Mouse (Mus musculus): ENCODE data around the gene Krtap4-1. TPM values are rescaled to one million over a fixed set of nuclear protein-coding genes. Genes with fewer than 3 reads are reported as not detected.

The Krtap4-1 gene
- total and polyA plus RNA-seq, 3 experiments = not detected

DNA sequence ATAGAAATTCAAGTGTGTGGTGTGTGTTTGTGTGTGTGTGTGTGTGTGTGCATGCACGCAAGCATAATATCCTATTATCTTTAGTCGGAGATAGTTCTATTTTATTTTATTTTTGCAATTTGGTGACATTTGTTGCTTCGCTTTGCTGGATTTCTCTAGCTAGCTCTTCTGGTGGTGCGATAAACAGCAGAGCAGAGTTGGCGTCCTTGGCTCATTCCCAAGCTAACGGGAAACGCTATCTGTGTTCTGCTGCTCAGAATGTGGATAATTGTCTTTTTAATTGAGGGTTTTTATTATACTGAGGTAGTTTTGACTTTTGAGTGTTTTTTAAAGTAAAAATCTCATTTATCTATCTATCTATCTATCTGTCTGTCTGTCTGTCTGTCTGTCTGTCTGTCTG lies 42.9 kb downstream of the Krtap4-1 start:
- no peak overlapping the region for H3K4me3 ChIP-seq (ENCODE audit: control insufficient read depth in 1 of 2, insufficient read depth in 1 of 2, low read depth in 2 of 2, low read length in 2 of 2)
- H3K79me2 ChIP-seq (ENCODE audit: control insufficient read depth, insufficient read depth, low read length, poor library complexity) = no peaks in the 10 kb centered on the region
- H3K9me3 ChIP-seq (replicated peaks; ENCODE audit: insufficient read depth, low read length) = no peaks in the 10 kb centered on the region
- no peaks in the 10 kb centered on the region for H3K27me3 ChIP-seq (ENCODE audit: control insufficient read depth in 1 of 2, insufficient read depth in 2 of 2, low read length in 2 of 2)
- no peaks in the 10 kb centered on the region for H3K4me1 ChIP-seq (ENCODE audit: control insufficient read depth in 1 of 2, insufficient read depth in 2 of 2, low read length in 2 of 2)
- TF ChIP-seq ZKSCAN1 (IDR thresholded peaks at IDR 0.05; ENCODE audit: low read depth, low read length) = no peak
- DNase-seq (ENCODE audit: low read depth, low spot score) = no peak
- no peak overlapping the region for H3K27ac ChIP-seq (ENCODE audit: control insufficient read depth, low read depth, low read length)
- no peak overlapping the region for H3K9ac ChIP-seq (ENCODE audit: control insufficient read depth, low read depth, low read length, poor library complexity, severe bottlenecking)
- no peaks in the 10 kb centered on the region for H3K36me3 ChIP-seq (ENCODE audit: control insufficient read depth in 1 of 2, insufficient read depth in 2 of 2, low read length in 2 of 2)

GRCm38 (mm10) chr11:99583245-99583704 lies 44.8 kb downstream of the Krtap4-1 start, which contains the start of gene Krtap1-4:
Gene Krtap1-4 (minus strand): TSS chr11:99583654.
- H3K9ac ChIP-seq (ENCODE audit: control insufficient read depth, low read depth, low read length, poor library complexity, severe bottlenecking) = no peak within 1 kb of the TSS
- no peak for TF ChIP-seq SIN3A (IDR thresholded peaks at IDR 0.05; ENCODE audit: low read length)
- TF ChIP-seq POLR2AphosphoS2 (IDR thresholded peaks at IDR 0.05; ENCODE audit: low read length) = no peak
- TF ChIP-seq MAX (IDR thresholded peaks at IDR 0.05; ENCODE audit: low read length) = no peak
- TF ChIP-seq GATA1 (IDR thresholded peaks at IDR 0.05; ENCODE audit: low read depth, low read length) = no peak
- no peak for TF ChIP-seq CTCF (IDR thresholded peaks at IDR 0.05 in 2 of 3, conservative IDR thresholded peaks at IDR 0.05 in 1 of 3; ENCODE audit: control insufficient read depth in 1 of 3, insufficient read depth in 1 of 3, low read depth in 2 of 3, low read length in 3 of 3, poor library complexity in 1 of 3, severe bottlenecking in 1 of 3)
- TF ChIP-seq E2F4 (IDR thresholded peaks at IDR 0.05; ENCODE audit: borderline replicate concordance, low read depth, low read length) = no peak
- TF ChIP-seq NRF1 (IDR thresholded peaks at IDR 0.05; ENCODE audit: insufficient read depth, low read depth, low read length, poor library complexity, severe bottlenecking) = no peak
- no peak for TF ChIP-seq RCOR1 (IDR thresholded peaks at IDR 0.05; ENCODE audit: low read depth, low read length)
- TF ChIP-seq MEF2A (IDR thresholded peaks at IDR 0.05; ENCODE audit: extremely low read depth, insufficient replicate concordance, low read depth, low read length, poor library complexity, severe bottlenecking) = no peak
- no peak for TF ChIP-seq USF2 (IDR thresholded peaks at IDR 0.05; ENCODE audit: borderline replicate concordance in 1 of 2, insufficient read depth in 1 of 2, low read depth in 1 of 2, low read length in 2 of 2)
- no peak for TF ChIP-seq POLR2AphosphoS5 (IDR thresholded peaks at IDR 0.05; ENCODE audit: borderline replicate concordance, low read depth, low read length)
- TF ChIP-seq HCFC1 (IDR thresholded peaks at IDR 0.05; ENCODE audit: low read depth, low read length) = no peak
- TF ChIP-seq ZMIZ1 (IDR thresholded peaks at IDR 0.05; ENCODE audit: low read depth, low read length) = no peak
- no peak for TF ChIP-seq MYB (IDR thresholded peaks at IDR 0.05; ENCODE audit: low read depth, low read length)
- TF ChIP-seq MAZ (IDR thresholded peaks at IDR 0.05; ENCODE audit: low read depth, low read length) = no peak
- no peak for TF ChIP-seq MXI1 (IDR thresholded peaks at IDR 0.05; ENCODE audit: low read depth, low read length)
- no peak for TF ChIP-seq GABPA (IDR thresholded peaks at IDR 0.05; ENCODE audit: low read depth, low read length)
- H3K4me1 ChIP-seq (ENCODE audit: control insufficient read depth in 1 of 2, insufficient read depth in 2 of 2, low read length in 2 of 2) = no peaks in the 10 kb centered on the region
- H3K36me3 ChIP-seq (ENCODE audit: control insufficient read depth in 1 of 2, insufficient read depth in 2 of 2, low read length in 2 of 2) = no peaks in the 10 kb centered on the region
- H3K27ac ChIP-seq (ENCODE audit: control insufficient read depth, low read depth, low read length) = no peak within 1 kb of the TSS
- H3K79me2 ChIP-seq (ENCODE audit: control insufficient read depth, insufficient read depth, low read length, poor library complexity) = no peaks in the 10 kb centered on the region
- no peak within 1 kb of the TSS for H3K4me3 ChIP-seq (ENCODE audit: control insufficient read depth in 1 of 2, insufficient read depth in 1 of 2, low read depth in 2 of 2, low read length in 2 of 2)
- no peaks in the 10 kb centered on the region for H3K9me3 ChIP-seq (replicated peaks; ENCODE audit: insufficient read depth, low read length)
- DNase-seq (ENCODE audit: low read depth, low spot score) = no peak
- H3K27me3 ChIP-seq (ENCODE audit: control insufficient read depth in 1 of 2, insufficient read depth in 2 of 2, low read length in 2 of 2) = no peaks in the 10 kb centered on the region

All from MEL (cell line).